Mouse (Mus musculus): ENCODE data around the gene Sele.

DNA sequence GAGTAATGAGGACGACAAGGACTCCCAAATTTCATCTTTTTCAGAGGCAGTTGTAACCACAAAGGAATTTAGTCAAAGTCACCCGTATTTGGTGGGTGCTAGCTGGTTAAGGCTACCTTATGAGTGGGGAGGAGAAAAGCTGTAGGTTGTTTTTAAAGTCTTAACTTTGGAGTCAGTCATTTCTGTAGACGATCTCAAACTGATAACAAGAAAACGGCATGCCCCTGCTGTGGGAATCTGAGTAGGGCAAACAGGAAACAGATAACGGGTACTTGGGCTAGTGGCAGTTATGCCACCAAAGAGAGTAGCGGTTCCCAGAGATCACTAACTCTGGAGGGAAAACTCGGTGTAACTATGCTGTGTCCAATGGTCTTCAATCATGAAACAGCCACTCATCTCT is 25.8 kb downstream of the Sele start:
- TF ChIP-seq POLR2A (IDR thresholded peaks at IDR 0.05; ENCODE audit: low read depth, low read length) (no peak), CTCF (IDR thresholded peaks at IDR 0.05; ENCODE audit: extremely low read depth, insufficient read depth, insufficient read length, insufficient replicate concordance) (no peak)

Measured in spleen, adult 2 months (tissue).